ENCODE assay signal across 8 mouse cellular contexts in genomic region chr2:121271928-121272516, GRCm38 (mm10). TPM values are rescaled to one million over a fixed set of nuclear protein-coding genes. Genes with fewer than 3 reads are reported as not detected.
DNase-seq lines count a peak whose midpoint lies in the region; ATAC-seq and TF ChIP-seq lines count a peak whose summit lies in the region.

No protein-coding gene starts in this region.

- peaks cover 9% of the 10 kb centered on the region for H3K36me3 ChIP-seq in heart, adult 2 months (ENCODE audit: control insufficient read depth, insufficient read depth, low read length)
- peaks cover 28% of the 10 kb centered on the region for H3K36me3 ChIP-seq in forebrain, embryonic 12.5 days (replicated peaks)
- H3K36me3 ChIP-seq in liver, embryonic 15.5 days (replicated peaks) = no peaks in the 10 kb centered on the region

- H3K79me2 ChIP-seq in heart, adult 2 months (replicated peaks; ENCODE audit: control insufficient read depth, insufficient read depth, low read length) = no peaks in the 10 kb centered on the region; the same call in 1 of the 2 replicates

- no peak for TF ChIP-seq CTCF in heart, adult 2 months (IDR thresholded peaks at IDR 0.05)

- peak overlapping the region; percentile 94 for H3K27ac ChIP-seq in heart, adult 2 months
- peak overlapping the region; percentile 97 for H3K27ac ChIP-seq in forebrain, embryonic 12.5 days
- H3K27ac ChIP-seq in liver, embryonic 15.5 days (replicated peaks) = no peak overlapping the region

- peak; percentile 45 for ATAC-seq in forebrain, embryonic 12.5 days (ENCODE audit: low FRiP score)
- no peak for ATAC-seq in liver, embryonic 15.5 days (ENCODE audit: insufficient read depth)

- H3K4me1 ChIP-seq in heart, adult 2 months (ENCODE audit: control insufficient read depth, insufficient read depth, low read length) = peaks cover 2% of the 10 kb centered on the region
- peaks cover 37% of the 10 kb centered on the region for H3K4me1 ChIP-seq in forebrain, embryonic 12.5 days
- H3K4me1 ChIP-seq in liver, embryonic 15.5 days (replicated peaks) = peaks cover 19% of the 10 kb centered on the region

- no peak overlapping the region for H3K9ac ChIP-seq in heart, adult 2 months (ENCODE audit: low read depth, low read length)
- H3K9ac ChIP-seq in forebrain, embryonic 12.5 days = peak overlapping the region; percentile 89
- peak overlapping the region; percentile 30; the same call in 1 of the 2 replicates for H3K9ac ChIP-seq in liver, embryonic 15.5 days

- H3K27me3 ChIP-seq in heart, adult 2 months (ENCODE audit: control insufficient read depth, insufficient read depth, low read length) = no peaks in the 10 kb centered on the region
- H3K27me3 ChIP-seq in forebrain, embryonic 12.5 days = no peaks in the 10 kb centered on the region
- 0 out of 2 replicates have a peak, but pooled peaks cover 2% of the 10 kb centered on the region for H3K27me3 ChIP-seq in liver, embryonic 15.5 days

- 22% methylated on average over 4 of the region's 4 CpGs for WGBS in heart, adult 2 months
- 11% methylated on average over 4 of the region's 4 CpGs for WGBS in forebrain, embryonic 12.5 days
- WGBS in liver, embryonic 15.5 days (ENCODE audit: insufficient replicate concordance) = 26% methylated on average over 4 of the region's 4 CpGs

- DNase-seq in heart, adult 2 months = no peak
- no peak for DNase-seq in heart, adult 8-10 months (ENCODE audit: low spot score)
- DNase-seq in 3T3-L1 (ENCODE audit: low read depth, low spot score) = peak; percentile 48
- DNase-seq in cerebellum, adult 11-12 months = no peak
- no peak for DNase-seq in B cell, adult 2 months
- no peak for DNase-seq in cerebellum, adult 11 months

- H3K4me2 ChIP-seq in forebrain, embryonic 12.5 days = peak overlapping the region; percentile 64
- peak overlapping the region; percentile 87 for H3K4me2 ChIP-seq in liver, embryonic 15.5 days

- TF ChIP-seq POLR2A in heart, adult 2 months (IDR thresholded peaks at IDR 0.05; ENCODE audit: insufficient read depth, low read depth, low read length) = no peak

- H3K4me3 ChIP-seq in heart, adult 2 months = no peak overlapping the region
- peak overlapping the region; percentile 88 for H3K4me3 ChIP-seq in forebrain, embryonic 12.5 days (replicated peaks)
- H3K4me3 ChIP-seq in liver, embryonic 15.5 days (replicated peaks) = peak overlapping the region; percentile 78

- TF ChIP-seq EP300 in heart, adult 2 months (IDR thresholded peaks at IDR 0.05; ENCODE audit: insufficient read depth, low read depth, low read length) = no peak

- no peaks in the 10 kb centered on the region for H3K9me3 ChIP-seq in forebrain, embryonic 12.5 days
- no peaks in the 10 kb centered on the region for H3K9me3 ChIP-seq in liver, embryonic 15.5 days (replicated peaks)

- intact Hi-C loops in heart, adult 2 months (cut with DNase I) = loop anchor here (1.0 to 5.0 kb wide), 3 partner anchors 16 to 140 kb away; partner anchors contain the start of genes Catsper2, Ckmt1, Pdia3 and Ppip5k1

RNA-seq across cellular contexts. Expression of gene Trp53bp1, which starts 0.8 kb away (rescaled TPM):
- 10 to 100 TPM; 28.3 to 29.4 TPM for total RNA-seq in heart, adult 2 months (2021)
- 13.0 and 25.6 TPM in 2 replicates for polyA plus RNA-seq in heart, adult 2 months (2012; rRNA removed)
- total RNA-seq in heart, adult 8-10 months (2022) = 10 to 100 TPM; 30.3 to 39.2 (median 33.5) TPM
- 216 and 229 TPM in 2 replicates for polyA plus RNA-seq in forebrain, embryonic 12.5 days (2016; fragmentation: Nextera tagmentation; extraction: Ambion mirVana)
- polyA plus RNA-seq in liver, embryonic 15.5 days (2015; fragmentation: Nextera tagmentation; extraction: Ambion mirVana) = 20.5 and 20.9 TPM in 2 replicates

RNA-seq across cellular contexts. Expression of gene Map1a, which starts 17.4 kb away (rescaled TPM):
- 1 to 10 TPM; 4.4 to 5.8 TPM for total RNA-seq in heart, adult 2 months (2021)
- polyA plus RNA-seq in heart, adult 2 months (2012; rRNA removed) = 3.1 and 4.3 TPM in 2 replicates
- total RNA-seq in heart, adult 8-10 months (2022) = 1 to 10 TPM; 4.7 to 6.0 (median 5.2) TPM
- 9.3 and 12.7 TPM in 2 replicates for polyA plus RNA-seq in forebrain, embryonic 12.5 days (2016; fragmentation: Nextera tagmentation; extraction: Ambion mirVana)
- polyA plus RNA-seq in liver, embryonic 15.5 days (2015; fragmentation: Nextera tagmentation; extraction: Ambion mirVana) = 0.09 and 0.13 TPM in 2 replicates
